Mouse (Mus musculus) limb, embryonic 13.5 days (tissue): ENCODE measurements around the gene Pde10a. TPM values are rescaled to one million over a fixed set of nuclear protein-coding genes. Genes with fewer than 3 reads are reported as not detected.
A peak's percentile ranks its signal among the peaks of the same experiment; 100 is the strongest.

Experiments used
- ATAC-seq: fragments of 200-750 bp; cut with Nextera tagmentation; 2 replicates; pipeline ENCODE4 v1.8.0; 2017; ENCODE audit warnings: low read depth, moderate number of reproducible peaks, moderate TSS enrichment; ENCODE audit not compliant: low FRiP score
- H3K27ac ChIP-seq: fragments of 300-500 bp; sonication (generic); 2 replicates; pipeline ENCODE4 v1.5.1; 2015; ENCODE audit warnings: inconsistent platforms, mild to moderate bottlenecking, moderate library complexity
- H3K27me3 ChIP-seq: fragments of 300-500 bp; sonication (generic); 2 replicates; pipeline ENCODE4 v1.6.1; 2015; ENCODE audit warnings: mild to moderate bottlenecking, inconsistent platforms
- H3K36me3 ChIP-seq: fragments of 300-500 bp; sonication (generic); 2 replicates; pipeline ENCODE4 v1.6.1; 2015; ENCODE audit warnings: inconsistent platforms, mild to moderate bottlenecking, moderate library complexity
- H3K4me1 ChIP-seq: fragments of 300-500 bp; sonication (generic); 2 replicates; pipeline ENCODE4 v1.6.1; 2015; ENCODE audit warnings: inconsistent platforms
- H3K4me2 ChIP-seq: fragments of 300-500 bp; sonication (generic); replicated peaks from 2 replicates; pipeline ENCODE4 v1.6.1; 2015; ENCODE audit warnings: inconsistent platforms, mild to moderate bottlenecking, moderate library complexity
- H3K4me3 ChIP-seq: fragments of 300-500 bp; sonication (generic); 2 replicates; pipeline ENCODE4 v1.5.1; 2015; ENCODE audit warnings: moderate library complexity, mild to moderate bottlenecking, inconsistent platforms
- H3K9ac ChIP-seq: fragments of 300-500 bp; sonication (generic); 2 replicates; pipeline ENCODE4 v1.6.1; 2015; ENCODE audit warnings: mild to moderate bottlenecking, inconsistent platforms
- H3K9me3 ChIP-seq: fragments of 300-500 bp; sonication (generic); 2 replicates; pipeline ENCODE4 v1.6.1; 2016; ENCODE audit warnings: inconsistent platforms
- WGBS: fragments of 180-500 bp; shearing (Covaris S2); methylation state at CpG from one replicate; pipeline ENCODE4 v1.1.7; 2015; 5-methylcytosine and 5-hydroxymethylcytosine counted together
- polyA plus RNA-seq: library from polyadenylated mRNA; unstranded; fragments of >200 nt; fragmentation: Nextera tagmentation; extraction: Ambion mirVana; gene quantifications from 2 replicates; pipeline ENCODE4 v1.2.1, GENCODE M21; 2015

Pde10a gene
- polyA plus RNA-seq, 1 experiment from 2014 or later, result 2.4 TPM

DNA sequence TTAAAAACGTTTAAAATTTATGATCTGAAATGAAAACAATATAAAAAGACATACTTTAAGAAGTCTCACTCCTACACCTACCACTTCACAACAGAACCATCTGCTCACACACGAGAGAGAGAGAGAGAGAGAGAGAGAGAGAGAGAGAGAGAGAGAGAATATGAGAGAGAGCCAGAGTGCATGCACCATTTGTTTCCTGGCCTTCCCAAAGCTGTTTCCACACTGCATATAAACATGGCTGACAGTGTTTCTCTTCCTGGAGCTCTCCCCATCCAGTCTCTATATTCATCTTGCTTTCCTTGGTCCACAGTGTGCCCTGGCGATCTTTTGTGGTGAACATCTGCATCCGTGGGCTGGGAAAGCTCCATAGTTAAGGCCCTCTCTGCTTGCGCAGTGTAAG is 253.7 kb downstream of the Pde10a start:
- no peaks in the 10 kb centered on the region for H3K9me3 ChIP-seq
- H3K4me1 ChIP-seq, result no peaks in the 10 kb centered on the region; the same call in 1 of the 2 replicates
- H3K4me2 ChIP-seq, result no peak overlapping the region
- H3K9ac ChIP-seq, result no peak overlapping the region
- H3K27me3 ChIP-seq, result no peaks in the 10 kb centered on the region
- no peak for ATAC-seq
- no peak overlapping the region for H3K27ac ChIP-seq
- H3K36me3 ChIP-seq, result no peaks in the 10 kb centered on the region
- H3K4me3 ChIP-seq, result no peak overlapping the region
- 52% methylated on average over 5 of the region's 5 CpGs for WGBS

DNA sequence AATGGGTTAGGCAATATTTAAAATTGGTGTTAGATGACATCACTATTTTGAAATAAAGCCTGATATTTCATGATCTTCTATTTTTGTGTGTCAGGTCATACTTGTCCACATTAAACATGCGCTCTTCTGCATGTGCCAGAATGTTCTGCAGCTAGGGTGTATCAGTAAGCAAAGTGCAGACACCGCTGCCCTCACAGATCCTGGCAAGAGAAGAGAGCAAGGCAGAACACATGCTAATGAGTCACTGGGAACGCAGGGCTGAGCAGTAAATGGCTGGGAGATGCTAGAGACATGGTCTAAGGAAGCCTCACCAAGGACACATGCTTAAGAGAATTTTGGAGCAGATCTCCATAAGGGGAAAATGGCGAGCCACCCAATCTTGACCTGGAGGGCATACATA is 255.3 kb downstream of the Pde10a start:
- no peaks in the 10 kb centered on the region for H3K27me3 ChIP-seq
- H3K4me3 ChIP-seq, result no peak overlapping the region
- no peak overlapping the region for H3K9ac ChIP-seq
- whole genome bisulfite sequencing, result 83% methylated on average over 4 of the region's 4 CpGs
- no peaks in the 10 kb centered on the region for H3K36me3 ChIP-seq
- H3K9me3 ChIP-seq, result no peaks in the 10 kb centered on the region
- H3K4me1 ChIP-seq, result no peaks in the 10 kb centered on the region; the same call in 1 of the 2 replicates
- no peak overlapping the region for H3K27ac ChIP-seq
- no peak overlapping the region for H3K4me2 ChIP-seq
- no peak for ATAC-seq

DNA sequence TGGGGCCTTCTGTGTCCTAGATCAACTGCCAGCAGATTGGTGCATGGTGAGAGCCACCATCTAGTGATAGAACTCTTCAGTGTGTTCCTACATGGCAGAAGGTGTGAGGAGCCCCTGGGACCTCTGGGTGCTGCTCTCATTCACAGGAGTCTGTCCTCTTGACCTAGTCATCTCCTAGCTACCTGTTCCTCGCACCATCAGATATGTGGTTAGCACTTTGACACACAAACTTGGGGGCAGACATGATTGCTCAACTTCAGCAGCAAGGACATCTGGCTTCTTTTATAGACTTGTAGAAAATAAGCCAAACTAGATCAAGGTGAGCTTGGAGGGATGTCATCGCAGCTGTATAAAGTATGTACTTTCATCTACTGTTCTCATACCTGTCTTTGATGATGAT is 255.9 kb downstream of the Pde10a start:
- Histone ChIP-seq H3K4me2 (no peak overlapping the region), H3K4me1 (no peaks in the 10 kb centered on the region; the same call in 1 of the 2 replicates), H3K27me3 (no peaks in the 10 kb centered on the region), H3K4me3 (no peak overlapping the region), H3K9ac (no peak overlapping the region), H3K9me3 (no peaks in the 10 kb centered on the region), H3K36me3 (no peaks in the 10 kb centered on the region), H3K27ac (no peak overlapping the region)
- no peak for ATAC-seq
- 92% methylated on average over 2 of the region's 2 CpGs for WGBS

DNA sequence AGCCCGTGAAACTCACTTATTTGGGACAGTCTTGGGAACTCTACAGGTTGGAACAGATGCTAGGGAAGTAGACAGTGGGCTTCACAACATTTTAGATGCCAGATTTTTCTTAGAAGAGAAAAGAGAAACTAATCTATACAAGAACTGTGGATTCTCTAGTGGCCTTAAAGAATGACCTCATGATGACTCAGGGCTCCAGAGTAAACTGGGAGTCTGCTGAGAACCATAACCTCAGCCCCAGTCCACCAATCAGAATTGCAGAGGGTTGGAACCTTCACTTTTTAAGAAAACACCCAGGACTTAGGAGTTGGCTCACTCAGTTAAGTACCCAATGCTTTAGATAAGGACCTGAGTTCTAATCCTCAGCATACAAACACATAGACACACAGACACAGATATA is 256.4 kb downstream of the Pde10a start:
- 76% methylated on average over 1 of the region's 1 CpGs for WGBS

DNA sequence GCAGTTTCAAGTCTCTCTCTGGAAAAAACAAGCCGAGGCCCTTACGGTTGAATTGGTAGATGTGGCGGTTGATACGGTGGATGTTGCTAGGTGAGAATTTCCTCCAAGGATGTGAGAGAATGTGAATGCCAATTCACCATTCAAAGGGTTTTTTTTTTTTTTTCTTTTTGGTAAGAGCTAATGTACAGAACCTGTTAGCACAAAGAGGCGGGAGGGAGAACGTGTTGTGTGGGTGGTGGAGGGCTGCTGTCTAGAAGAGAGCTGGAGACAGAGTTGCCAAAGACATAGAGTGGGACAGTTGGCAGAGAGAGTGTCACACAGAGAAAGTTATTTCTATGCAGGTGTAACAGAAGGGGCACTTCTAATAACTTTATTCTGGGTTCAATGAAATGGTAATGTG is 260.7 kb downstream of the Pde10a start:
- 89% methylated on average over 6 of the region's 6 CpGs for WGBS
- Histone ChIP-seq H3K4me2 (no peak overlapping the region), H3K4me3 (no peak overlapping the region)

More for the DNA sequence above, 256.4 kb downstream of the Pde10a start:
- Histone ChIP-seq H3K27ac (no peak overlapping the region), H3K4me3 (no peak overlapping the region), H3K36me3 (no peaks in the 10 kb centered on the region), H3K27me3 (no peaks in the 10 kb centered on the region), H3K9ac (no peak overlapping the region), H3K9me3 (no peaks in the 10 kb centered on the region), H3K4me1 (no peaks in the 10 kb centered on the region; the same call in 1 of the 2 replicates), H3K4me2 (no peak overlapping the region)
- no peak for ATAC-seq

DNA sequence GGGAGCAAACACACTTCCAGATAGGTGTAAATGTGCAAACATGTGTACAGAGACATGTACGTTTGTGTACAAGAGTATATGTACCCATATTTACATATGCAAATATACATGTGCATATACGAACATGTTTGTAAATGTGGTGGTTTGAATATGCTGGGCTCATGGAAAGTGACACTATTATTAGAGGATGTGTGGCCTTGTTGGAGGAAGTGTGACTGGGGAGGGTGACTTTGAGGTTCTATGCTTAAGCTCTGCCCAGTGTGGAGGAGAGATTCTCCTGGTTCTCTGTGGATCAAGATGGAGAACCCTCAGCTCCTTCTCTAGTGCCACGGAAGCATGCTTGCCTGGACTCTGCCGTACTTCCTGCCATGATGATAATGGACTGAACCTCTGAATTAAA is 261.3 kb downstream of the Pde10a start:
- 88% methylated on average over 4 of the region's 4 CpGs for WGBS
- H3K4me2 ChIP-seq, result no peak overlapping the region
- H3K27me3 ChIP-seq, result no peaks in the 10 kb centered on the region
- H3K27ac ChIP-seq, result no peak overlapping the region
- H3K4me1 ChIP-seq, result no peaks in the 10 kb centered on the region
- no peak for ATAC-seq
- H3K9ac ChIP-seq, result no peak overlapping the region
- H3K4me3 ChIP-seq, result no peak overlapping the region
- no peaks in the 10 kb centered on the region for H3K9me3 ChIP-seq
- no peaks in the 10 kb centered on the region for H3K36me3 ChIP-seq

More for the DNA sequence above, 260.7 kb downstream of the Pde10a start:
- no peaks in the 10 kb centered on the region for H3K36me3 ChIP-seq
- no peak overlapping the region for H3K27ac ChIP-seq
- H3K9me3 ChIP-seq, result no peaks in the 10 kb centered on the region
- ATAC-seq, result no peak
- no peak overlapping the region for H3K9ac ChIP-seq
- no peaks in the 10 kb centered on the region for H3K27me3 ChIP-seq
- H3K4me1 ChIP-seq, result no peaks in the 10 kb centered on the region

DNA sequence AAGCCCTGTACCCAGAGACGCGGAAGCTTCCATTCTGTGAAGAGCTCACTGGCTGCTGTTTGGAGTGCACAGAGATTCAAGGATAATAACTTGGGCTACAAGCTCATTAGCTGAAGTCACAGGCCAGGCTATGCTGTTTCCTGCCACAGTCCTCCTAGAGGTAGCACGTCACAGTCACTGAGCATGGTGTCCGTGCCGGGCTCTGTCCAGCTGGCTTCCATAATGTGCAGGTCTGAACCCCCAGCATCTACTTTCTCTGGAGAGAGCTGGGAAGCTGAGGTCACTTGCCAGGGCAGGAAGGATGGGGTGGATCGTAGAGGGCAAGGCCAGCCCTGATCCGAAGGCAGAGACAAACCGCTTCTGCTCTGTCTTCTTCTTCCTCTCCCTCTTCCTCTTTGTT is 262.6 kb downstream of the Pde10a start:
- H3K4me2 ChIP-seq, result no peak overlapping the region
- H3K27me3 ChIP-seq, result peaks cover 7% of the 10 kb centered on the region
- no peak overlapping the region for H3K27ac ChIP-seq
- no peaks in the 10 kb centered on the region for H3K9me3 ChIP-seq
- no peak for ATAC-seq
- H3K36me3 ChIP-seq, result no peaks in the 10 kb centered on the region
- 61% methylated on average over 8 of the region's 8 CpGs for WGBS
- H3K4me1 ChIP-seq, result no peaks in the 10 kb centered on the region
- no peak overlapping the region for H3K9ac ChIP-seq
- no peak overlapping the region for H3K4me3 ChIP-seq

DNA sequence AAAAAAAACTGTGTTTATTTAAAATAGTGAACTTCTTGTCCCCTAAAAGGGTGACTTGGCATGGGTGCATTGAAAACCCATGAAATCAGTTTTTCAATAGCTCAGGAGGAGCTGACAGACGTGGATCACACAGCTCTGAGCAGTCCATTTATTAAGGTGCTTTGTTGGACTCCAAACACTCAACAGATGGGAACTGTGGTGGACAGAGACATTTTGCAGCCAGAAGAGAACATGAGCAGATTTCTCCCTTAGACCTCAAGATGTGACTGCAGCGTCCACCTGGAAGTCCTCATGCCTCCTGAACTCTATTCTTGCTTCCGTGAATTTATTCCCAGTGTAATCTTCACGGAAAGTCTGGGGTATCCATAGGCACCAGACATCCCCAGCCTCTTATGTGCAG is 266.4 kb downstream of the Pde10a start:
- Histone ChIP-seq H3K4me2 (no peak overlapping the region), H3K9ac (no peak overlapping the region), H3K36me3 (no peaks in the 10 kb centered on the region), H3K27me3 (peaks cover 22% of the 10 kb centered on the region), H3K9me3 (no peaks in the 10 kb centered on the region), H3K27ac (no peak overlapping the region), H3K4me3 (no peak overlapping the region), H3K4me1 (no peaks in the 10 kb centered on the region)
- WGBS, result 76% methylated on average over 4 of the region's 4 CpGs
- ATAC-seq, result no peak

DNA sequence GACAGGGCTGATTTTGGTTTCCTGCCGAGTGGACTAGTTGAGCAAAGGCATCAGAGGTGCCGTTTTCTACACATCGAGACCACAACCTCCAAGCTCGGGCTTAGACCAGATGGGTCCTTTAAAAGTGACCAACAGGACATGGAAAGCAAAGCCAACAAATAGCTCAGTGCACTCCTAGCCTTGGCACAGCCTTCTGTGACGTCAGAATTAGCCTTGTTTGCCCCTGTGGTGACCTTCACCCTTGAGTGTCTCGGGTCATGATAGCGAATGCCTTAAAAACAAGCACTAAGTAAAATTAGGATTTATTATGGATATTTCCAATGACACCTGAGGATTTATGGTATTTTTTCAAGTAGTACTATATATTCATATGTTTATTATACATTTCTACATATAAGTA is 267.4 kb downstream of the Pde10a start:
- no peaks in the 10 kb centered on the region for H3K9me3 ChIP-seq
- no peak overlapping the region for H3K4me3 ChIP-seq
- ATAC-seq, result no peak

DNA sequence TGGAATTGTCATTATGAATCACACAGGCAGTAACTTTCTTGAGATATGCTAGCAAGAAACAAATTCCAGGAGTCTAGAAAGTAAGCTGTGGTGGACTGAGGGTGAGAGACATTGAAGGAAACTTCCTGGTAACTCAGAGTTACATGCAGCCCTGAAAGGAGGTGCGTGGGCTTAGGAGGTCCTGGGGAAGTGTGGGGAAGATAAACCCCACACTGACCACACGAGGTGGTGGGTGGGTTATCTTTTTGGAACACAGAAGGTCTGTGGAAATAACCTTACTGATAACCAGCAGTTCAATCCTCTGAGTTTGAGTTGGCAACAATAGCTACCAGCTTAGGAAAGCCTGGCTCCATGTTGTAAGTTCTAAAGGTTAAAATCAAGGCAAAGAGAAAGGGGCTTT is 272.5 kb downstream of the Pde10a start:
- Histone ChIP-seq H3K27me3 (peaks cover 57% of the 10 kb centered on the region), H3K4me3 (no peak overlapping the region), H3K4me1 (peaks cover 22% of the 10 kb centered on the region), H3K4me2 (no peak overlapping the region), H3K27ac (no peak overlapping the region), H3K9ac (no peak overlapping the region), H3K9me3 (no peaks in the 10 kb centered on the region), H3K36me3 (no peaks in the 10 kb centered on the region)
- ATAC-seq, result no peak
- WGBS, result 15% methylated on average over 2 of the region's 2 CpGs

More for the DNA sequence above, 267.4 kb downstream of the Pde10a start:
- Histone ChIP-seq H3K4me1 (no peaks in the 10 kb centered on the region), H3K9ac (no peak overlapping the region), H3K4me2 (no peak overlapping the region), H3K27ac (no peak overlapping the region), H3K36me3 (no peaks in the 10 kb centered on the region), H3K27me3 (peaks cover 28% of the 10 kb centered on the region)
- 64% methylated on average over 7 of the region's 7 CpGs for WGBS

DNA sequence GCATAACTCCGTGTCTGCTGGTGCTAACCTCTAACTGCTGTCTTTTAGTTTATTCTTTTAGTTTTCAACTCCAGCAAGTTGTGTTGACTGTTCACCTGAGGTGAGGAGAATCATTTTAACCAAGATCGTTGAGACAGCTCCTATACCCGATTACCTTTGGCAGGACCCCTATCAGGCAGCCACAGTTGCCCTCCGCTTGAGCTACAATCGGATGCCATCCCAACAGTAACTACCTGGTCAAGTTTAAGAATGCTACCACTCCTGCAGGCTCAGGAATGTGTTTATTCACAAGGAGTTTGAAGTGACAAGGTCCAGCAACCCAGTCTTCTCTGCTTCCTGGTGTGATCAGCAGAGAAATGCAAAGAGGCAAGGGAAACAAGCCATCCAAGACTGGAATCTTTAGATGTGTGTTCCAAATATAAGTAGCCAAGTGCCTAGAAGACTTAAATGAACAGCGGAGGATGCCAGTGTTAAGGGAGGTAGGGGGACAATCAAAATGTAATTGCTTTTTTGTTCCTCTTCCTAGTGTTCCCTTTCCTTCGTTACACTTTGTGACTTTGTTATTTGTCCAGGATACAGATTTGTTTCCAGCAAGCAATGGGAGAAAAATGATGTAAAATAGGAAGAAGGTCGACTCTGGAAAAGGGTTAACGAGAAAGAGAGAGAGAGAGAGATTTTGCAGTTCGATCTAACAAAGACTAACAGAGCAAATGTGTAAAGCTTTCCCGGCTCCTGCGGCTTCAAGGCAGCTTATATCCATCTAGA is 273.5 kb downstream of the Pde10a start:
- Histone ChIP-seq H3K4me3 (0 out of 2 replicates have a peak overlapping the region, but pooled peaks have one; percentile 75), H3K4me2 (no peak overlapping the region), H3K9ac (no peak overlapping the region), H3K4me1 (peaks cover 32% of the 10 kb centered on the region), H3K27me3 (peaks cover 60% of the 10 kb centered on the region), H3K9me3 (no peaks in the 10 kb centered on the region), H3K27ac (no peak overlapping the region), H3K36me3 (no peaks in the 10 kb centered on the region)
- no peak for ATAC-seq
- 4% methylated on average over 12 of the region's 12 CpGs for WGBS

DNA sequence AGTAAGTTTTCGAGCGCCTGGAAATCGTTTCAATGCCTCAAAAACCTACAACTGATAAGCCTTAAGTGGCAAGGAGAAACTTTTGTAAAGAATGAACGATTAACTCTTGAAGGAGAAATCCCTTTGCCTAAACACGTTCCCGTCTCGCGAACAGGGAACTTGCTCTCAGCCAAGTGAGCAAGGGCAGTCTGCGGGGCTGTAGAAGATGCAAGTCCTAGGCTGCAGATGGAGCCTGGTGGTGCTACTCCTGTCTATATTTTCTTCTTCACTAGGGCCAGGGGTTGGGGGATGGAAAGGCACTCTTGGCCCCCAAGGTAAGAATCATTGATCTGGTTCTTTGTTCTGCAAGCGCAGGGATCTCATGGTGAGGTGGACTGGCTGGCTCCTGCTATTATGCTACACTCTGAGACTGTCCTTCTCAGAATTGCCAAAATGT is 274.1 kb downstream of the Pde10a start:
- 0 out of 2 replicates have a peak overlapping the region, but pooled peaks have one; percentile 3 for H3K4me2 ChIP-seq
- no peaks in the 10 kb centered on the region for H3K9me3 ChIP-seq
- H3K9ac ChIP-seq, result no peak overlapping the region
- no peak overlapping the region for H3K27ac ChIP-seq
- no peak for ATAC-seq
- H3K4me1 ChIP-seq, result peaks cover 32% of the 10 kb centered on the region
- peaks cover 66% of the 10 kb centered on the region for H3K27me3 ChIP-seq
- H3K4me3 ChIP-seq, result peak overlapping the region; percentile 75; the same call in 1 of the 2 replicates
- no peaks in the 10 kb centered on the region for H3K36me3 ChIP-seq
- WGBS, result 3% methylated on average over 10 of the region's 10 CpGs
